Mouse (Mus musculus) layer of hippocampus, adult 11-12 months (tissue): ENCODE measurements around the gene Rap1b.

Source experiments
- DNase-seq: peaks from one replicate; pipeline ENCODE4 v3.0.0; 2022; ENCODE audit warnings: low spot score

Rap1b gene

DNA sequence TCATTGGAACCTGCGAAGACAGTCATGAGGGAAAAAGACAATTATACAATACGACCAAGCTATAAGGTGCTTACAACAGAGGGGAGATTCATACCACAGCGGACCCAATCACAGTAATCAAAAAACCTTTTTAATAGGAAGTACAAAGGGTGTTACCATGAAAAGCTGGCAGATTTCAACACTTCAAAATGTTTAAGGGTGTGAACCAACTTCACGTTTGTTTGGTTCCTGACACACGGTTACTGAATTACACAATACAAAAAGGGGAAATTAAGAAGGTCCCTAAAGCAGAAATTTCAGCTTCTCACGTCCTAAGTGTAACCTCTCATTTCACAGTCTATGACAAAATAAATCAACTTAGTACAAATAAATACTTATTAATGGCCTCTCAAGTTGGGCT lies 27.2 kb downstream of the Rap1b start:
- DNase-seq: no peak

DNA sequence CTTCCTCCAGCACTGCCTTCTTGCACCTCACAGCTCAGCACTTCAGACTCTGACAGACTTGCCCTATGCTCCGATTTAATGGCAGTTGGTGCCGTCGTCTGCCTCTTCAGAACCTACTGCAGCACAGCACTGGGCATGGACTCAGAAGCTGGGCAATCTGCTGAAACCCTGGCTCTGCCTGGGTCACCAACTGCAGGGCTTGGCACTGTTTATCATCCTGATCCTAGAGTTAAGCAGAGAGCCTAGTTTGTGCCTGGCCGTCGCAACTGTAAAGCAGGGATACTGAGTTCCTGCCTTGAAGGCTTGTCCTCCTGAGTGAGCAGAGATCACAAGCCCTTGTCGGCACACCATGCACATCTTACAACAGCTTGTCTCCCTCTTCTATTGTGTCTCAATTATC lies 29.1 kb downstream of the Rap1b start:
- no peak for DNase-seq

DNA sequence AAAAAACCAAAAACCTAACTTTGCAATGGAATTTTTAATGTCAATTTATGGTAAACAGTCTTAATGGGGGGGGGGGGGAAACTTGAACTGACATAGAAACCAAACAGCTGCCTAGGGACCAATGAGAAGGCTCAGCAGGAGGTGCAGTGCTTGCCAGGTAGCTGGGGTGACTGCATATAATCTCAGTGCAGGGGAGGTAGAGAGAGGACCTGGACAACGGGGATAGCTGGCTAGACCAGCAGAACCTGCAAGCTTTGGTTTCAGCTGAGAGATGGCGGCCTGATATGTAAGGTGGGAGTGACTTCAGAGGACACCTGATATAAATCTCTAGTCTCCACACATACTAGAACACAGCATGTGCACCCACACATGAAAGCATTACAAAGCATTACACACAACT lies 33.3 kb downstream of the Rap1b start:
- DNase-seq: no peak

- DNase-seq: no peak
These were observed 34.3 kb downstream of the Rap1b start for GRCm38 (mm10) chr10:117811555-117811954.

DNA sequence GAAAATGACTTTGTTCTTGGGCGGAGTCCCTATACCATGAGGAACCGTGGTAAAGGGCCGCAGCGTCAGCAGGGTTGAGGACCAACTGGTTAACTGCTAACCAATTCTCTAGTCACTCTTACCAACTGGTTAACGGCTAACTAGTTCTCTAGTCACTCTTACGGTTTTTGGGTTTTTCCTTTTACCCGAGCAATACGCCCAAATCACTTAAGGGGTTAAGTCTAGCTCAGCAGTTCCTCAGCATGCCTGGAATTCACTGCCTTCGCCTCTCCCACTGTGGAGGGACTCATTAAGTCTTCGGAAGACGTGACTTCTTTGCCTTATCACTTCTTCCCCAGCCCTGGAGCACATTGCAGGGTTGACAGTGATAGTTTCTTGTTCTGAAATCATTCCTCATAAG lies 35.3 kb downstream of the Rap1b start:
- no peak for DNase-seq

DNA sequence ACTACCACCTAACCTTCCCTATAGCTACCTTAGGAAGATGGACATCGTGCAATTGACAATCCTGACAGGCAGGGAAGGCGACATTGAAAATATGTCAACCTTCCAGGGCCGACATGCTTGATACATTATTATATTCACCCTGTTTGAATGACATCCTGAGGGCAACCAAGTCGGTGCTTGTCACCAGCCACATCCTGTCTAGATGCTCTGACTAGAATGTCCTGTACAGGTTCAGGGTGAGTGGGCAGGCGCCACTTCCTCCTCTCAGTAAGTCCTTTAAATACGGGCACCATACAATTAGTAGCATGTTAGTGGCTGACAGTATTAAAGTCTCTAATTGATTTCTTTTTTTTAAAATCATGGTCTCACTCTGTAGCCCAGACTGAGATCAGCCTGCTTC lies 37.8 kb downstream of the Rap1b start:
- no peak for DNase-seq

DNA sequence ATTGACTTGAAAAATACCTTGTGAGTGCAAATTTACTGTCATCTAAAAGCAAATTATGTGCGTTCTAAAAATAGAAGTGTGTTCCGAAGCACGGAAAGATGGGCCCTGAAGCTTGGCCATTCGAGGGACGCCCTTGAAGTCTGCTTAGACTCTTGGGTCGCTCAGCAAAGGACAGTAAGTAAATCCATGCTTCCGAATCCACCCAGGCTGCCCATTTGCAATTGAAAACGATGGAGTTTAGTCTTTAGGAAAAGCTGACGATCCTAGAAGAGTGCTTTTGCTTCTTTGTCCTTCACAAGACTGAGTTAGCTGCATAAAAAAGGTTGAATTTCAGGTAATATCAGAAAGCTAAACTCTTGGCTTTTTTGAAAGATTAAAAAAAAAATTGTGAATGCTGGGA lies 39.9 kb downstream of the Rap1b start:
- DNase-seq: no peak

- DNase-seq: no peak
These were observed 41.7 kb downstream of the Rap1b start for GRCm38 (mm10) chr10:117803870-117804850.

GRCm38 (mm10) chr10:117801886-117802285 lies 43.9 kb downstream of the Rap1b start:
- DNase-seq: no peak

DNA sequence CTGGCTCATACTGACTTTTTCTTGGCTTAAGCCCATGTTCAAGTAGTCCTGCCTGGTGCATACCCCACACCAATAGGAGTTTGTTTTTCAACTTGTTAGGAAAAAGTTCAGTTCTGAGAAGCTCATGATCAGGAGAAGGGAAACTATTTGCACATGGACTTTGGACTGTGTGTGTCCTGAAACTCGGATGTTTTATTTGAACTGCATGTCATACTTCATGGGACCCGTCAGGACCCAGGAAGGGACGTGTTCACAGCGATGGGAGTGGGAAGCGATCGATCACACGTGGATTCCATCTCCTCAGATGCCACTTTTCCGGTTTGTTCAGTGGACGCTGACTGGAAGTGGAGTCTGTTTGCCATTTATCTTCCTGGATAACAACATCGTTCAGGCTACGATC lies 46.0 kb downstream of the Rap1b start:
- DNase-seq: no peak

GRCm38 (mm10) chr10:117798436-117799035 lies 47.3 kb downstream of the Rap1b start:
- no peak for DNase-seq

DNA sequence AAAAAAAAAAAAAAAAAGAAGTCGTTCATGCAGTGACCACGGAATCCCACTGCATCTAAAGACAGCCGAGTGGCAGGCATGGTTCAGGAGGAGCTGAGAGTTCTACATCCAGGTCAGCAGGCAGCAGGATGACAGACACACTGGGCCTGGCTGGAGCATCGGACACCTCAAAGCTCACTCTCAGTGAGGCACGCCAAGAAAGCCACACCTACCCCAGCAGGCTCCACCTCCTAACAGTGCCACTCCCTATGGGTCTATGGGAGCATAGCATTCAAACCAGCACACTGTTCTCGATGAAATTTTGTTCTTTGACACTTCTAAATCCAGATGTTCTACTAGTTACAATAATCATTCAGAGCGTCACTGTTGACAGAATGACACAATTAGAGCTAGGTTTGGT lies 48.2 kb downstream of the Rap1b start:
- DNase-seq: no peak

- DNase-seq: no peak
These were observed 48.7 kb downstream of the Rap1b start for GRCm38 (mm10) chr10:117797106-117797505.

GRCm38 (mm10) chr10:117796181-117796580 lies 49.7 kb downstream of the Rap1b start:
- DNase-seq: no peak

- DNase-seq: no peak
These were observed 50.6 kb downstream of the Rap1b start for GRCm38 (mm10) chr10:117795206-117795605.

GRCm38 (mm10) chr10:117793436-117794030 lies 52.3 kb downstream of the Rap1b start:
- no peak for DNase-seq

- peak; percentile 100 for DNase-seq
These were observed 53.4 kb downstream of the Rap1b start, which contains the start of gene Nup107 for GRCm38 (mm10) chr10:117792141-117793091. Gene Nup107 (minus strand): TSS chr10:117792705.

- no peak for DNase-seq
These were observed 54.7 kb downstream of the Rap1b start for GRCm38 (mm10) chr10:117791171-117791470.

DNA sequence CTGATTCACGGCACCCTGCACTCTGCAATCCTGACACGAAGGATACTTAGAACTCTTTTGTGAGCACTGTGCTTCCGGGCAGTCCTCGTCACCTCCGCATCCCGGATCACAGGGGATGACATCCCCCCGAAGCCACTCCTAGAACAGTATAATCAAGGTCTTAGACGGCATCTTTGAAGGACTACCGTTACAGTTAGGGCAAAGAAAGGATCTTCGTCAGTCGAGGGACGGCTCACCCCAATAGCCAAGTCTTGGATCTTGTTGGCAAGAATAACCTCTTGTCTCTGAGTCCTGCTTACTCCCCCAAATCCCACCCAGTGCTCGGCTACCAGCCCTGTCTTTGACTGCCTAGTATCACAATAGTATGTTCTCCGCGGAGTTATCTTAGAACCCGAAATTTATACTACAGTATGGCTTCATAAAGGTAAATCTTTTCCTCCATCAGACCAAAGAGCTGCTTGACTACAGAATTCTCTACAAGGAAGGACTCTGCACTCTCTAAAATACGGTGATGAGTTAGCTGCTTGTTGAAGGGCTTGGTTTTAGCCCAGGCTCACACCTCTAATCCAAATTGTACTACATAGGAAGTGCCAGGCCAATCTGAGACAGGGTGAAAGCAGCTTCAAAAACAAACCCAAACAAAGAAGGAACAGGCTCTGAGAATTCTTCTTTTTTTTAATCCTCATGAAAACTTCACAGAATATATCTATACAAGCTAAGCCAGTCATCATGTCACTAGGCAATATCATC lies 55.2 kb downstream of the Rap1b start:
- DNase-seq: no peak

DNA sequence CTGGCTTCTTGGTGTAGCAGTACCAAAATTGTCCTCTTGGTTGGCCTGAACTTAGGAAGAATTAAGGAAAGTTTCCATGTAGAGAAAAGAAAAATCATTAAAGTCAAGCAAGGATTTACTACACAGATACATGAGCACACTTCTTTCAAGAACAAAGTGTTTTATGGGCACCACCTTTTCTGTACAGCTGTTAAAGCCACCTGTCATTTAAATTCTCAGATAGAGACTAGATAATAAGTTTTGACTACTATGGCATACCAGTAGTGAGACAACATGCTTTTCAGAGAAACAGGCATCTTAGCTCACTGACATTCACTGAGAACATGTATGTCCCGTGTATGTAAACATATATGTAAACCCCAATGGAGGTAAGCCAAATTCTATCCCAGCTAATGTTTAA lies 55.8 kb downstream of the Rap1b start:
- no peak for DNase-seq

DNA sequence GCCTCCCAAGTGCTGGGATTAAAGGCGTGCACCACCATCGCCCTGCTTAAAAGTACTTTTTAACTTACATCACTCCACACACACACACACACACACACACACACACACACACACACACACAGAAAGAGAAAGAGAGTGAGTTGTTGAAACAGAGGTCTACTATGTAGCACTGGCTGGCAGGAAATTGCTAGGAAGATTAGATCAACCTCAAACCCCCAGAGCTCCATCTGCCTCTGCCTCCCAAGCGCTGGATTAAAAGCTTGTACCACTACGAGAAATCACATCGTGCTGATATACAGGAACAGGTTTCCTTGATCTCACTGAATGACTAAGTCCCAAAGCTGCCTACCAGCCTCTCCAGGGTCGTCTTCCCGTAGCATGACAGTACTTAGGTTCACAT lies 61.2 kb downstream of the Rap1b start:
- no peak for DNase-seq
